Mouse (Mus musculus): Measurements from ENCODE around the gene Apbb1. TPM values are rescaled to one million over a fixed set of nuclear protein-coding genes. Genes with fewer than 3 reads are reported as not detected.

The Apbb1 gene
- polyA plus RNA-seq, 1 experiment = 16.0 TPM

- no peak overlapping the region for H3K9ac ChIP-seq (ENCODE audit: low read depth, poor library complexity, severe bottlenecking)
- no peaks in the 10 kb centered on the region; the same call in 1 of the 2 replicates for H3K27me3 ChIP-seq (ENCODE audit: control insufficient read depth, insufficient read depth, low read length, poor library complexity, severe bottlenecking)
- H3K4me1 ChIP-seq (ENCODE audit: control insufficient read depth, insufficient read depth, low read length) = no peaks in the 10 kb centered on the region
- TF ChIP-seq POLR2A (IDR thresholded peaks at IDR 0.05; ENCODE audit: insufficient read depth, low read length) = no peak
- no peak for TF ChIP-seq CTCF (IDR thresholded peaks at IDR 0.05; ENCODE audit: low read depth, low read length)
- TF ChIP-seq EP300 (IDR thresholded peaks at IDR 0.05; ENCODE audit: insufficient read depth, low read depth, low read length) = no peak
- no peak overlapping the region for H3K27ac ChIP-seq (ENCODE audit: insufficient read depth, low read length)
- no peak overlapping the region for H3K4me3 ChIP-seq (ENCODE audit: low read depth, low read length)
- H3K9me3 ChIP-seq (replicated peaks; ENCODE audit: control insufficient read depth, insufficient read depth, low read length, poor library complexity, severe bottlenecking) = no peaks in the 10 kb centered on the region
- no peaks in the 10 kb centered on the region for H3K36me3 ChIP-seq (ENCODE audit: control insufficient read depth, insufficient read depth, low read length, poor library complexity, severe bottlenecking)
Measured at GRCm38 (mm10) chr7:105577377-105577871, 4.0 kb downstream of the Apbb1 start.

- H3K4me1 ChIP-seq (ENCODE audit: control insufficient read depth, insufficient read depth, low read length) = no peaks in the 10 kb centered on the region
- no peaks in the 10 kb centered on the region for H3K36me3 ChIP-seq (ENCODE audit: control insufficient read depth, insufficient read depth, low read length, poor library complexity, severe bottlenecking)
- no peak overlapping the region for H3K4me3 ChIP-seq (ENCODE audit: low read depth, low read length)
- H3K9me3 ChIP-seq (replicated peaks; ENCODE audit: control insufficient read depth, insufficient read depth, low read length, poor library complexity, severe bottlenecking) = no peaks in the 10 kb centered on the region
- H3K27ac ChIP-seq (ENCODE audit: insufficient read depth, low read length) = no peak overlapping the region
- TF ChIP-seq POLR2A (IDR thresholded peaks at IDR 0.05; ENCODE audit: insufficient read depth, low read length) (no peak), CTCF (IDR thresholded peaks at IDR 0.05; ENCODE audit: low read depth, low read length) (no peak), EP300 (IDR thresholded peaks at IDR 0.05; ENCODE audit: insufficient read depth, low read depth, low read length) (no peak)
- no peaks in the 10 kb centered on the region for H3K27me3 ChIP-seq (ENCODE audit: control insufficient read depth, insufficient read depth, low read length, poor library complexity, severe bottlenecking)
- H3K9ac ChIP-seq (ENCODE audit: low read depth, poor library complexity, severe bottlenecking) = no peak overlapping the region
Measured at GRCm38 (mm10) chr7:105576166-105576748, 5.2 kb downstream of the Apbb1 start.

GRCm38 (mm10) chr7:105574537-105574936, 6.9 kb downstream of the Apbb1 start:
- Histone ChIP-seq H3K9ac (ENCODE audit: low read depth, poor library complexity, severe bottlenecking) (no peak overlapping the region), H3K4me1 (ENCODE audit: control insufficient read depth, insufficient read depth, low read length) (no peaks in the 10 kb centered on the region), H3K36me3 (ENCODE audit: control insufficient read depth, insufficient read depth, low read length, poor library complexity, severe bottlenecking) (no peaks in the 10 kb centered on the region), H3K4me3 (ENCODE audit: low read depth, low read length) (no peak overlapping the region), H3K9me3 (replicated peaks; ENCODE audit: control insufficient read depth, insufficient read depth, low read length, poor library complexity, severe bottlenecking) (no peaks in the 10 kb centered on the region), H3K27me3 (ENCODE audit: control insufficient read depth, insufficient read depth, low read length, poor library complexity, severe bottlenecking) (no peaks in the 10 kb centered on the region), H3K27ac (ENCODE audit: insufficient read depth, low read length) (no peak overlapping the region)
- TF ChIP-seq EP300 (IDR thresholded peaks at IDR 0.05; ENCODE audit: insufficient read depth, low read depth, low read length) = no peak
- TF ChIP-seq POLR2A (IDR thresholded peaks at IDR 0.05; ENCODE audit: insufficient read depth, low read length) = no peak
- no peak for TF ChIP-seq CTCF (IDR thresholded peaks at IDR 0.05; ENCODE audit: low read depth, low read length)

- no peak overlapping the region for H3K27ac ChIP-seq (ENCODE audit: insufficient read depth, low read length)
- H3K4me1 ChIP-seq (ENCODE audit: control insufficient read depth, insufficient read depth, low read length) = no peaks in the 10 kb centered on the region
- no peak overlapping the region for H3K9ac ChIP-seq (ENCODE audit: low read depth, poor library complexity, severe bottlenecking)
- no peak overlapping the region for H3K4me3 ChIP-seq (ENCODE audit: low read depth, low read length)
- no peaks in the 10 kb centered on the region for H3K36me3 ChIP-seq (ENCODE audit: control insufficient read depth, insufficient read depth, low read length, poor library complexity, severe bottlenecking)
- TF ChIP-seq POLR2A (IDR thresholded peaks at IDR 0.05; ENCODE audit: insufficient read depth, low read length) (no peak), EP300 (IDR thresholded peaks at IDR 0.05; ENCODE audit: insufficient read depth, low read depth, low read length) (no peak), CTCF (IDR thresholded peaks at IDR 0.05; ENCODE audit: low read depth, low read length) (no peak)
- no peaks in the 10 kb centered on the region for H3K27me3 ChIP-seq (ENCODE audit: control insufficient read depth, insufficient read depth, low read length, poor library complexity, severe bottlenecking)
- H3K9me3 ChIP-seq (replicated peaks; ENCODE audit: control insufficient read depth, insufficient read depth, low read length, poor library complexity, severe bottlenecking) = no peaks in the 10 kb centered on the region
Measured at GRCm38 (mm10) chr7:105572949-105573348, 8.5 kb downstream of the Apbb1 start.

GRCm38 (mm10) chr7:105570756-105571155, 10.7 kb downstream of the Apbb1 start:
- TF ChIP-seq CTCF (IDR thresholded peaks at IDR 0.05; ENCODE audit: low read depth, low read length) = no peak
- TF ChIP-seq POLR2A (IDR thresholded peaks at IDR 0.05; ENCODE audit: insufficient read depth, low read length) = no peak
- no peak for TF ChIP-seq EP300 (IDR thresholded peaks at IDR 0.05; ENCODE audit: insufficient read depth, low read depth, low read length)
- Histone ChIP-seq H3K27me3 (ENCODE audit: control insufficient read depth, insufficient read depth, low read length, poor library complexity, severe bottlenecking) (no peaks in the 10 kb centered on the region), H3K27ac (ENCODE audit: insufficient read depth, low read length) (no peak overlapping the region), H3K36me3 (ENCODE audit: control insufficient read depth, insufficient read depth, low read length, poor library complexity, severe bottlenecking) (no peaks in the 10 kb centered on the region), H3K4me3 (ENCODE audit: low read depth, low read length) (no peak overlapping the region), H3K4me1 (ENCODE audit: control insufficient read depth, insufficient read depth, low read length) (no peaks in the 10 kb centered on the region), H3K9ac (ENCODE audit: low read depth, poor library complexity, severe bottlenecking) (no peak overlapping the region), H3K9me3 (replicated peaks; ENCODE audit: control insufficient read depth, insufficient read depth, low read length, poor library complexity, severe bottlenecking) (no peaks in the 10 kb centered on the region)

Measured in ES-Bruce4 (cell line).